Mouse (Mus musculus) splenic B cell, adult 2 months (primary cell): ENCODE results near the gene Eif4g3.

Experiments used
- DNase-seq: peaks from one replicate; pipeline ENCODE4 v3.0.0-alpha.2; 2011; ENCODE audit warnings: low read depth, low spot score
- H3K27me3 ChIP-seq: 2 replicates; pipeline ENCODE4 v1.6.1; 2012; ENCODE audit warnings: mild to moderate bottlenecking, low read length, moderate library complexity, mixed read lengths; ENCODE audit not compliant: control insufficient read depth, poor library complexity, insufficient read depth, severe bottlenecking
- H3K36me3 ChIP-seq: 2 replicates; pipeline ENCODE4 v1.6.1; 2012; ENCODE audit warnings: mild to moderate bottlenecking, low read length, moderate library complexity, mixed read lengths; ENCODE audit not compliant: control insufficient read depth, poor library complexity, insufficient read depth, severe bottlenecking

Gene Eif4g3

GRCm38 (mm10) chr4:138102413-138102812 lies 109.6 kb downstream of the Eif4g3 start:
- peaks cover 14% of the 10 kb centered on the region for H3K36me3 ChIP-seq
- H3K27me3 ChIP-seq: no peaks in the 10 kb centered on the region
- no peak for DNase-seq

- no peak for DNase-seq
- no peaks in the 10 kb centered on the region for H3K27me3 ChIP-seq
- peaks cover 9% of the 10 kb centered on the region for H3K36me3 ChIP-seq
Measured at GRCm38 (mm10) chr4:138104967-138105366, 112.1 kb downstream of the Eif4g3 start.

GRCm38 (mm10) chr4:138107441-138108409 lies 114.9 kb downstream of the Eif4g3 start:
- Histone ChIP-seq H3K36me3 (peaks cover 6% of the 10 kb centered on the region), H3K27me3 (no peaks in the 10 kb centered on the region)
- peak; percentile 83 for DNase-seq

GRCm38 (mm10) chr4:138108541-138108940 lies 115.7 kb downstream of the Eif4g3 start:
- no peak for DNase-seq
- peaks cover 6% of the 10 kb centered on the region for H3K36me3 ChIP-seq
- no peaks in the 10 kb centered on the region for H3K27me3 ChIP-seq

GRCm38 (mm10) chr4:138109332-138109731 lies 116.5 kb downstream of the Eif4g3 start:
- H3K27me3 ChIP-seq: no peaks in the 10 kb centered on the region
- peaks cover 6% of the 10 kb centered on the region for H3K36me3 ChIP-seq
- no peak for DNase-seq

- H3K36me3 ChIP-seq: peaks cover 12% of the 10 kb centered on the region
- H3K27me3 ChIP-seq: no peaks in the 10 kb centered on the region
- no peak for DNase-seq
Measured at GRCm38 (mm10) chr4:138111858-138112257, 119.0 kb downstream of the Eif4g3 start.

GRCm38 (mm10) chr4:138119740-138120139 lies 126.9 kb downstream of the Eif4g3 start:
- Histone ChIP-seq H3K36me3 (peaks cover 12% of the 10 kb centered on the region; the same call in 1 of the 2 replicates), H3K27me3 (no peaks in the 10 kb centered on the region)
- no peak for DNase-seq

GRCm38 (mm10) chr4:138124046-138124445 lies 131.2 kb downstream of the Eif4g3 start:
- H3K27me3 ChIP-seq: no peaks in the 10 kb centered on the region
- H3K36me3 ChIP-seq: peaks cover 17% of the 10 kb centered on the region
- no peak for DNase-seq

- DNase-seq: no peak
- Histone ChIP-seq H3K27me3 (no peaks in the 10 kb centered on the region), H3K36me3 (peaks cover 15% of the 10 kb centered on the region)
Measured at GRCm38 (mm10) chr4:138127371-138127770, 134.5 kb downstream of the Eif4g3 start.

- DNase-seq: no peak
- Histone ChIP-seq H3K36me3 (peaks cover 15% of the 10 kb centered on the region), H3K27me3 (no peaks in the 10 kb centered on the region)
Measured at GRCm38 (mm10) chr4:138127781-138128180, 135.0 kb downstream of the Eif4g3 start.

- Histone ChIP-seq H3K27me3 (no peaks in the 10 kb centered on the region), H3K36me3 (peaks cover 13% of the 10 kb centered on the region)
- no peak for DNase-seq
Measured at GRCm38 (mm10) chr4:138130149-138130548, 137.3 kb downstream of the Eif4g3 start.

- peaks cover 4% of the 10 kb centered on the region for H3K36me3 ChIP-seq
- no peak for DNase-seq
- no peaks in the 10 kb centered on the region for H3K27me3 ChIP-seq
Measured at GRCm38 (mm10) chr4:138131226-138131625, 138.4 kb downstream of the Eif4g3 start.

GRCm38 (mm10) chr4:138131716-138132115 lies 138.9 kb downstream of the Eif4g3 start:
- Histone ChIP-seq H3K36me3 (peaks cover 3% of the 10 kb centered on the region; the same call in 1 of the 2 replicates), H3K27me3 (no peaks in the 10 kb centered on the region)
- no peak for DNase-seq

GRCm38 (mm10) chr4:138133360-138133759 lies 140.5 kb downstream of the Eif4g3 start:
- no peak for DNase-seq
- Histone ChIP-seq H3K36me3 (peaks cover 2% of the 10 kb centered on the region), H3K27me3 (no peaks in the 10 kb centered on the region)

- Histone ChIP-seq H3K27me3 (no peaks in the 10 kb centered on the region), H3K36me3 (peaks cover 9% of the 10 kb centered on the region)
- DNase-seq: no peak
Measured at GRCm38 (mm10) chr4:138137336-138137735, 144.5 kb downstream of the Eif4g3 start.
